Mouse (Mus musculus) mature B cell (primary cell): ENCODE data around the gene Fam19a3.
"Not testable (repeated sequence)": the region's sequence is repeated elsewhere in the genome, so short reads cannot be mapped to it uniquely, and the experiment has no call there.

ENCODE experiments used
- in situ Hi-C: fragments of 300-500 bp; cut with MboI; formaldehyde crosslinking; loops from 2 replicates; pipeline ENCODE4 v1.14.3; 2019

Fam19a3 gene

GRCm38 (mm10) chr3:104765021-104765420 lies 16.6 kb downstream of the Fam19a3 start:
- in situ Hi-C loops = no loop called here

GRCm38 (mm10) chr3:104762103-104762863 lies 19.4 kb downstream of the Fam19a3 start:
- in situ Hi-C loops = not testable (repeated sequence)

- in situ Hi-C loops = no loop called here
Observed at GRCm38 (mm10) chr3:104758869-104759268, 22.8 kb downstream of the Fam19a3 start.

- in situ Hi-C loops = no loop called here
Observed at GRCm38 (mm10) chr3:104758406-104758805, 23.2 kb downstream of the Fam19a3 start.

GRCm38 (mm10) chr3:104752845-104753244 lies 28.8 kb downstream of the Fam19a3 start:
- in situ Hi-C loops = not testable (repeated sequence)

- in situ Hi-C loops = no loop called here
Observed at GRCm38 (mm10) chr3:104743864-104744263, 37.8 kb downstream of the Fam19a3 start.

GRCm38 (mm10) chr3:104743161-104743560 lies 38.5 kb downstream of the Fam19a3 start:
- in situ Hi-C loops = no loop called here

GRCm38 (mm10) chr3:104741954-104742353 lies 39.7 kb downstream of the Fam19a3 start:
- in situ Hi-C loops = no loop called here

- in situ Hi-C loops = no loop called here
Observed at GRCm38 (mm10) chr3:104734654-104735053, 47.0 kb downstream of the Fam19a3 start.

GRCm38 (mm10) chr3:104732907-104733306 lies 48.7 kb downstream of the Fam19a3 start:
- in situ Hi-C loops = no loop called here

GRCm38 (mm10) chr3:104729270-104729839 lies 52.3 kb downstream of the Fam19a3 start:
- in situ Hi-C loops = no loop called here
